Mouse (Mus musculus) liver, embryonic 12.5 days (tissue): ENCODE results near the gene Sae1. TPM values are rescaled to one million over a fixed set of nuclear protein-coding genes. Genes with fewer than 3 reads are reported as not detected.

Experiments used
- ATAC-seq: fragments of 200-750 bp; cut with Nextera tagmentation; 2 replicates; pipeline ENCODE4 v1.8.0; 2017; ENCODE audit warnings: moderate number of reproducible peaks, mild to moderate bottlenecking, moderate library complexity
- H3K27ac ChIP-seq: fragments of 300-500 bp; sonication (generic); 2 replicates; pipeline ENCODE4 v1.5.1; 2016; ENCODE audit warnings: mild to moderate bottlenecking
- H3K27me3 ChIP-seq: fragments of 300-500 bp; sonication (generic); replicated peaks from 2 replicates; pipeline ENCODE4 v1.6.1; 2016; ENCODE audit warnings: mild to moderate bottlenecking, moderate library complexity
- H3K36me3 ChIP-seq: fragments of 300-500 bp; sonication (generic); 2 replicates; pipeline ENCODE4 v1.6.1; 2016; ENCODE audit warnings: mild to moderate bottlenecking, moderate library complexity
- H3K4me1 ChIP-seq: fragments of 300-500 bp; sonication (generic); 2 replicates; pipeline ENCODE4 v1.6.1; 2016
- H3K4me2 ChIP-seq: fragments of 300-500 bp; sonication (generic); 2 replicates; pipeline ENCODE4 v1.6.1; 2016; ENCODE audit warnings: mild to moderate bottlenecking, moderate library complexity
- H3K4me3 ChIP-seq: fragments of 300-500 bp; sonication (generic); 2 replicates; pipeline ENCODE4 v1.5.1; 2016; ENCODE audit warnings: mild to moderate bottlenecking, moderate library complexity
- H3K9ac ChIP-seq: fragments of 300-500 bp; sonication (generic); 2 replicates; pipeline ENCODE4 v1.6.1; 2016; ENCODE audit warnings: mild to moderate bottlenecking, moderate library complexity
- H3K9me3 ChIP-seq: fragments of 300-500 bp; sonication (generic); replicated peaks from 2 replicates; pipeline ENCODE4 v1.6.1; 2016; ENCODE audit warnings: mild to moderate bottlenecking, moderate library complexity
- WGBS: fragments of 180-500 bp; shearing (Covaris S2); methylation state at CpG from one replicate; pipeline ENCODE4 v1.1.7; 2016; ENCODE audit not compliant: insufficient replicate concordance; 5-methylcytosine and 5-hydroxymethylcytosine counted together
- polyA plus RNA-seq: library from polyadenylated mRNA; unstranded; fragments of >200 nt; fragmentation: Nextera tagmentation; extraction: Ambion mirVana; gene quantifications from 2 replicates; pipeline ENCODE4 v1.2.1, GENCODE M21; 2016

Gene Sae1
- polyA plus RNA-seq, 1 experiment from 2014 or later = 187 TPM

GRCm38 (mm10) chr7:16337733-16338132 is 49.9 kb downstream of the Sae1 start:
- Histone ChIP-seq H3K9me3 (no peaks in the 10 kb centered on the region), H3K9ac (no peak overlapping the region), H3K4me2 (no peak overlapping the region), H3K4me3 (no peak overlapping the region), H3K4me1 (peaks cover 28% of the 10 kb centered on the region), H3K27me3 (no peaks in the 10 kb centered on the region), H3K27ac (no peak overlapping the region), H3K36me3 (peaks cover 91% of the 10 kb centered on the region)
- no peak for ATAC-seq
- WGBS = 84% methylated on average over 2 of the region's 2 CpGs

DNA sequence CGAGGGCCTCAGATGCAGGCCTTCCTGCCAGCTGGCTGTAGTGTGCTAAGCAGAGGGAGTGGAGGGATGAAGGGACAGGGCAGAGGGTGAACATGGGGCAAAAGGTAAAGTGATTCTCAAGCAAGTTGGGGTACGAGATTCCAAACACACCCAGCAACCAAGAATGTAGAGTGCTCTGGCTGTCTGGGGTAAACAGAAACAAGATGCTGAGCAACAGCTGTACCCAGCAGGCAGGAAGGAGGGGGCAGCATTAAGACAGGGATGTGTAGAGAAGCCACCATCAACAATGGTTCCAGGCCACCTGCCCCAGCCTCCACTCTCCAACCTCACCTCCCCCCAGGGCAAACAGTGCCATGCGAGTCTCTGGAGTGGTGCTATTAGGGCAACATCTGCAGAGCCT is 58.5 kb downstream of the Sae1 start:
- H3K36me3 ChIP-seq = peaks cover 94% of the 10 kb centered on the region
- no peak overlapping the region for H3K9ac ChIP-seq
- peaks cover 10% of the 10 kb centered on the region for H3K4me1 ChIP-seq
- no peaks in the 10 kb centered on the region for H3K9me3 ChIP-seq
- H3K27ac ChIP-seq = no peak overlapping the region
- no peaks in the 10 kb centered on the region for H3K27me3 ChIP-seq
- WGBS = 83% methylated on average over 3 of the region's 3 CpGs
- no peak overlapping the region for H3K4me3 ChIP-seq
- no peak overlapping the region for H3K4me2 ChIP-seq
- no peak for ATAC-seq

DNA sequence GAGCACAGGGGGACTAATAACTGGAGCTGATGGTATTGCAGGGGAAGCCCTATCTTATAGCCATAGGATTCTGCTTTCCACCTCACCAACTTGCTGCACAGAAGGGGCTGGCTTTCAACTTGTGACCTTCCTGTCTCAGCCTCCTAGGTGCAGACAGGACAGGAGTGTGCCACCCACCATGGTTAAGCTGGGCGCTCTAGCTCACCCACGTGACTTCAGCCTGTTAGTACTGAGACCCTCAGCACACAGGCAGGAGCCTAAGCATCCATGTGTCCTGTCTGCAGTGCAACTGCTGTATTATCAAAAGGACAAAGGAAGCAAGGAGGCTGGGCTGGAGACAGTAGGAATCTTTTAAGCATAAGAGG is 61.0 kb downstream of the Sae1 start:
- H3K27me3 ChIP-seq = no peaks in the 10 kb centered on the region
- H3K9me3 ChIP-seq = no peaks in the 10 kb centered on the region
- H3K9ac ChIP-seq = no peak overlapping the region
- peak overlapping the region; percentile 22 for H3K27ac ChIP-seq
- no peak overlapping the region for H3K4me3 ChIP-seq
- peaks cover 10% of the 10 kb centered on the region for H3K4me1 ChIP-seq
- peaks cover 69% of the 10 kb centered on the region for H3K36me3 ChIP-seq
- H3K4me2 ChIP-seq = no peak overlapping the region
- WGBS = 88% methylated on average over 2 of the region's 2 CpGs
- ATAC-seq = no peak

DNA sequence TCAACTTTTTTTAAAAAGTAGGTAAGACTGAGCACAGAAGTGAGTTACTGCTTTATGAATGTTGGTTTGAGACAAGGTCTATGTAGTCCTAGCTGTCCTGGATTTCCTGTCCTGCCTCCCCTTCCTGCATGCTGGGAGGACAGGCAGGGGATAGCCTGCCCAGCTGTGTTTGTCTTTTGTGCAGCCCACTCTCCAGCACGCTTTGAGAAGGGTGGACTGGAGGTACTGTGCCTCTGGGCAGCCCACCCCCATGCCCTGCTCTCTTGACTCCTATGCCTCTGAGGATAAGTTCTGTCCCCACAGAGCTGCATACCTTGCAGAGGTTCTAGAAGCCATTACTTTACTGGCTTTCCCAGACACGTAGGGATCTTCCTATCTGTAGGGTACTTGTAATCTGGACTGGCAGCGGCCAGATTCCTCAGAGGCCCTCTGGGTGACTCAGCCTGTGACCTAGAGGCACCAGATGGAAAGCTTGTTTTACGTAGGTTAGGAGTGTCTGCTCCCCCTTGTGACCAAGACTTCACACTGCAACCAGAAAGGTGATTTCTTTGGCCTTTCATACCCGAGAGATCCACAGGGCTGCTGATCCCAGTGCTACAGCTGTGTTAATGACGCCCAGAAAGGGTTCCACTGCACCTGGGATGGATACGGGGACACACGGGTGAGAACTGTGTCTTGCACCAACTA is 61.5 kb downstream of the Sae1 start:
- H3K9me3 ChIP-seq = no peaks in the 10 kb centered on the region
- WGBS = 22% methylated on average over 8 of the region's 8 CpGs
- no peak overlapping the region for H3K4me2 ChIP-seq
- peak overlapping the region; percentile 22 for H3K27ac ChIP-seq
- H3K9ac ChIP-seq = no peak overlapping the region
- H3K4me3 ChIP-seq = no peak overlapping the region
- H3K27me3 ChIP-seq = no peaks in the 10 kb centered on the region
- peaks cover 64% of the 10 kb centered on the region for H3K36me3 ChIP-seq
- peaks cover 10% of the 10 kb centered on the region for H3K4me1 ChIP-seq
- peak; percentile 73 for ATAC-seq

GRCm38 (mm10) chr7:16324661-16325060 is 62.9 kb downstream of the Sae1 start:
- no peaks in the 10 kb centered on the region for H3K27me3 ChIP-seq
- H3K4me2 ChIP-seq = no peak overlapping the region
- H3K9me3 ChIP-seq = no peaks in the 10 kb centered on the region
- no peak for ATAC-seq
- H3K27ac ChIP-seq = no peak overlapping the region
- H3K4me1 ChIP-seq = peaks cover 10% of the 10 kb centered on the region
- H3K36me3 ChIP-seq = peaks cover 54% of the 10 kb centered on the region
- no peak overlapping the region for H3K9ac ChIP-seq
- 90% methylated on average over 7 of the region's 7 CpGs for WGBS
- H3K4me3 ChIP-seq = no peak overlapping the region

DNA sequence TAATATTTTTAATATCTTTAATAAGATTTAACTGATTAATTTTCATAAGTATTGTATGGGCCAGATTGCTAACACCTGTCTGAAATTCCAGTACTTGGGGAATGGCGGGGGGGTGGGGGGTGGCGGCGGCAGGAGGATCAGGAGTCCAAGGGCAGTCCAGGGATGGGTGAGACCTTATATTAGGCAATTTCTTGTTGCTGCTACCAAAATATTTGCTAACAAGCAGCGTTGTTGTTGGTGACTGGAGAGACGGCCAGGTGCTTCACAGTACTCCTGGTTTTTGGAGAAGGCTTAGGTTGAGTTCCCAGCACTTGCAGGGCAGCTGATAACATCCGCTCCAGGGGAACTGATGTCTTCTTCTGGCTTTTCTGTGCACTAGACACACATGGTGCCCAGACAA is 67.1 kb downstream of the Sae1 start:
- Histone ChIP-seq H3K27me3 (no peaks in the 10 kb centered on the region), H3K4me2 (no peak overlapping the region), H3K9me3 (no peaks in the 10 kb centered on the region), H3K36me3 (peaks cover 40% of the 10 kb centered on the region), H3K4me3 (no peak overlapping the region), H3K4me1 (peaks cover 3% of the 10 kb centered on the region; the same call in 1 of the 2 replicates), H3K27ac (no peak overlapping the region), H3K9ac (no peak overlapping the region)
- ATAC-seq = no peak
- 74% methylated on average over 6 of the region's 6 CpGs for WGBS

DNA sequence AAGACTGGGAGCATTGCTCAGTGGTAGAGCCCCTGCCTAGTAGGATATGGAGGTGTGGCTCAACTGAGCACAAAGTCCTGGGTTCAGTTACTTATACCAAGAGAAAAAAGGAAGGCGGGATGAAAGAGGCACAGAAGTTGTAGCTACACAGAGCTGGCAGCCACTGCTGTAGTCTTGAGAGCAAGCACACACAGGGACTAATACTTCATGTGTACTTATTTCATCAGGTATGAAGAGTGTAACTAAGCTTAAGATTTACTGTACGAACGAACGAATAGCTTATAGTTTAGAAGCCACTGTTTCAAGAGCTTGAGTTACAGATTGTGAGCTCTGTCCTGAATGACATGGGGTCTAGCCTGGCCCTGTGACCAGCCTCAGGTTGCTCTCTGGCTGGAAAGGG is 68.4 kb downstream of the Sae1 start:
- no peak overlapping the region for H3K9ac ChIP-seq
- H3K36me3 ChIP-seq = peaks cover 30% of the 10 kb centered on the region
- no peak overlapping the region for H3K4me3 ChIP-seq
- peaks cover 15% of the 10 kb centered on the region for H3K4me1 ChIP-seq
- ATAC-seq = no peak
- no peak overlapping the region for H3K27ac ChIP-seq
- no peaks in the 10 kb centered on the region for H3K9me3 ChIP-seq
- WGBS = 88% methylated on average over 4 of the region's 4 CpGs
- no peak overlapping the region for H3K4me2 ChIP-seq
- no peaks in the 10 kb centered on the region for H3K27me3 ChIP-seq

GRCm38 (mm10) chr7:16317094-16317493 is 70.5 kb downstream of the Sae1 start:
- Histone ChIP-seq H3K4me3 (no peak overlapping the region), H3K36me3 (peaks cover 29% of the 10 kb centered on the region), H3K4me2 (no peak overlapping the region), H3K27me3 (peaks cover 2% of the 10 kb centered on the region), H3K27ac (no peak overlapping the region), H3K9ac (no peak overlapping the region), H3K4me1 (peaks cover 35% of the 10 kb centered on the region), H3K9me3 (no peaks in the 10 kb centered on the region)
- 83% methylated on average over 14 of the region's 14 CpGs for WGBS
- no peak for ATAC-seq

DNA sequence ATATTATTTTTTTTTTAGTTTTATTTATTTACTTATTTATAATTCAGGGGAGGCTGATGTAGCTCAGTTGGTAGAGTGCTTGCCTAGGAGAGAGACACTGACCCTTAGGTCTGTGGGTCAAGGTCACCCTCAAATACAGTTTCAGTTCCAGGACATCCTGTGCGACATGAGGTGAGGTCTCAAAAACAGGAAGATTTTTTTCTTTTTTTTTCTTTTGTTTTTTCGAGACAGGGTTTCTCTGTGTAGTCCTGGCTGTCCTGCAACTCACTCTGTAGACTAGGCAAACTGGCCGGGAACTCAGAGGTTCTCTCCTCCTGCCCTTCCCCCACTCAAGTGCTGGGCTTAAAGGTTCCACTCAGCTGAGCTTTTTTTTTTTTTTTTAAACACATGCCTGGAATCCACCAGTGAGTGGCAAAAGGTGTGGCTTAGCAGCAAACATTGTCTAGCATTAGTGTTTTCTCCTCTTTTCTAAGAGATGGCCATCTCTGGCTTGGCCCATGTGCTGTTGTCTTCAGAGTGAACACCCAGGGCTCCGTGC is 72.3 kb downstream of the Sae1 start:
- no peak overlapping the region for H3K27ac ChIP-seq

GRCm38 (mm10) chr7:16314221-16314775 is 73.3 kb downstream of the Sae1 start:
- 25% methylated on average over 12 of the region's 13 CpGs for WGBS
- H3K4me1 ChIP-seq = peaks cover 63% of the 10 kb centered on the region
- peak overlapping the region; percentile 98 for H3K27ac ChIP-seq
- H3K9me3 ChIP-seq = no peaks in the 10 kb centered on the region
- peak overlapping the region; percentile 84 for H3K4me3 ChIP-seq
- peak overlapping the region; percentile 99 for H3K9ac ChIP-seq
- peak overlapping the region; percentile 100 for H3K4me2 ChIP-seq
- no peak for ATAC-seq
- peaks cover 25% of the 10 kb centered on the region for H3K36me3 ChIP-seq
- peaks cover 9% of the 10 kb centered on the region for H3K27me3 ChIP-seq

More for the DNA sequence above, 72.3 kb downstream of the Sae1 start:
- no peak for ATAC-seq
- no peaks in the 10 kb centered on the region for H3K9me3 ChIP-seq
- H3K4me2 ChIP-seq = no peak overlapping the region
- WGBS = 54% methylated on average over 4 of the region's 4 CpGs
- peaks cover 9% of the 10 kb centered on the region for H3K27me3 ChIP-seq
- peaks cover 53% of the 10 kb centered on the region for H3K4me1 ChIP-seq
- H3K36me3 ChIP-seq = peaks cover 25% of the 10 kb centered on the region
- no peak overlapping the region for H3K9ac ChIP-seq
- H3K4me3 ChIP-seq = no peak overlapping the region

DNA sequence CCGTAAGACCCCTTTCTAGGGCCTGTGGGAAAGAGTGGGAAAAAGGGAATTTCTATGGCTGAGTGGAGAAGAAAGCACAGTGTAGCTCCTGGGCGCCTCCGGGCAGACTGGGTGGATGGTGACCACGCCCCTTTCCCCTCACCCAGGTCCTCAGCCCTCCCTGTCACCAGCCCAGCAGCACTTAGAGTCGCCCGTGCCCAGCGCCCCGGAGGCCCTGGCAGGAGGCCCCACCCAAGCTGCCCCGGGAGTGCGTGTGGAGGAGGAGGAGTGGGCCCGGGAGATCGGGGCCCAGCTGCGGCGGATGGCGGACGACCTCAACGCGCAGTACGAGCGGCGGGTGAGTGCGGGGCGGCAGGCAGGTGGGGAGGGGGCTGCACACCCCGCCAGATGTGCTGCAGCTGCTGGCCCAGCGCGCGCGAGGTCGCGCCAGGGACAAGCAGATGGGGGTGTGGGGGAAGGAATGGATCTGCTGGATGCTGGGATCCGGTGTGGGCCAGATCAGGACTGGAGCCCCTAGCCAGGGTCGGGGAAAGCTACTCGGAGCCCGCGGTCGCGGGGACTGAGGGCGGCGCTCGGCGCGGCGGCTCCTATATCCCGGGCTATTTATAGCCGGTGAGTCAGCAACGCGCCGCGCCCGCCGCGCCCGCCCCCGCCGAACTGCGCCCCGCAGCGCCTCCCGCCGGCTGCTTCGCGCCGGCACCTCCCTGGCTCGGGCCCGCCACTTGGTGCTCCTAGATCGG is 74.0 kb downstream of the Sae1 start:
- peak overlapping the region; percentile 98 for H3K27ac ChIP-seq

More for the DNA sequence above, 74.0 kb downstream of the Sae1 start:
- Histone ChIP-seq H3K9me3 (no peaks in the 10 kb centered on the region), H3K4me1 (peaks cover 70% of the 10 kb centered on the region), H3K27me3 (peaks cover 9% of the 10 kb centered on the region), H3K4me3 (peak overlapping the region; percentile 84), H3K4me2 (peak overlapping the region; percentile 100), H3K36me3 (peaks cover 25% of the 10 kb centered on the region), H3K9ac (peak overlapping the region; percentile 99)
- under 1% methylated on average over 44 of the region's 66 CpGs for WGBS
- ATAC-seq = peak; percentile 72
